Mouse (Mus musculus) cerebellum, adult 11 months (tissue): ENCODE data around the gene Elmo2.

Source experiments
- DNase-seq: peaks from one replicate; pipeline ENCODE4 v3.0.0; 2022

Gene Elmo2

GRCm38 (mm10) chr2:165323484-165323883 lies 2.8 kb downstream of the Elmo2 start:
- peak; percentile 33 for DNase-seq

GRCm38 (mm10) chr2:165321981-165322735 lies 4.1 kb downstream of the Elmo2 start:
- DNase-seq = peak; percentile 22

GRCm38 (mm10) chr2:165321381-165321888 lies 4.8 kb downstream of the Elmo2 start:
- DNase-seq = peak; percentile 64

- peak; percentile 36 for DNase-seq
Observed at GRCm38 (mm10) chr2:165320531-165321150, 5.6 kb downstream of the Elmo2 start.

GRCm38 (mm10) chr2:165319503-165319902 lies 6.8 kb downstream of the Elmo2 start:
- DNase-seq = no peak

- peak; percentile 20 for DNase-seq
Observed at GRCm38 (mm10) chr2:165318941-165319340, 7.3 kb downstream of the Elmo2 start.

- DNase-seq = no peak
Observed at GRCm38 (mm10) chr2:165317621-165318263, 8.5 kb downstream of the Elmo2 start.

GRCm38 (mm10) chr2:165316837-165317473 lies 9.3 kb downstream of the Elmo2 start:
- DNase-seq = peak; percentile 42

- DNase-seq = peak; percentile 20
Observed at GRCm38 (mm10) chr2:165316204-165316603, 10.1 kb downstream of the Elmo2 start.

GRCm38 (mm10) chr2:165314197-165314596 lies 12.1 kb downstream of the Elmo2 start:
- DNase-seq = no peak

GRCm38 (mm10) chr2:165312381-165312780 lies 13.9 kb downstream of the Elmo2 start:
- peak; percentile 46 for DNase-seq

- DNase-seq = peak; percentile 99
Observed at GRCm38 (mm10) chr2:165311577-165311976, 14.7 kb downstream of the Elmo2 start.

GRCm38 (mm10) chr2:165310818-165311425 lies 15.4 kb downstream of the Elmo2 start:
- no peak for DNase-seq

- no peak for DNase-seq
Observed at GRCm38 (mm10) chr2:165307801-165308200, 18.5 kb downstream of the Elmo2 start.

- DNase-seq = no peak
Observed at GRCm38 (mm10) chr2:165305438-165305837, 20.8 kb downstream of the Elmo2 start.

- DNase-seq = no peak
Observed at GRCm38 (mm10) chr2:165304819-165305218, 21.5 kb downstream of the Elmo2 start.

GRCm38 (mm10) chr2:165303354-165304012 lies 22.8 kb downstream of the Elmo2 start:
- DNase-seq = no peak

GRCm38 (mm10) chr2:165301409-165301808 lies 24.9 kb downstream of the Elmo2 start:
- no peak for DNase-seq

GRCm38 (mm10) chr2:165300885-165301284 lies 25.4 kb downstream of the Elmo2 start:
- DNase-seq = no peak

GRCm38 (mm10) chr2:165300424-165300823 lies 25.9 kb downstream of the Elmo2 start:
- no peak for DNase-seq

- no peak for DNase-seq
Observed at GRCm38 (mm10) chr2:165297429-165297828, 28.9 kb downstream of the Elmo2 start.

GRCm38 (mm10) chr2:165296571-165296970 lies 29.7 kb downstream of the Elmo2 start:
- DNase-seq = no peak
